Mouse (Mus musculus) MEL (cell line): Measurements from ENCODE around the gene Ugt1a1. TPM values are rescaled to one million over a fixed set of nuclear protein-coding genes. Genes with fewer than 3 reads are reported as not detected.

Experiments used
- DNase-seq: peaks from one replicate; pipeline ENCODE4 v3.0.0; 2011; ENCODE audit warnings: low read depth, low spot score
- H3K27ac ChIP-seq: 2 replicates; pipeline ENCODE4 v1.5.1; 2012; ENCODE audit warnings: low read depth, mild to moderate bottlenecking, control low read depth, low read length, moderate library complexity; ENCODE audit not compliant: control insufficient read depth
- H3K27me3 ChIP-seq, 2 experiments: fragments of 150-350 bp in 1 of 2; sonication (generic) in 1 of 2; 2 replicates each; pipeline ENCODE4 v1.6.1; 2012; ENCODE audit warnings: low read length in 2 of 2, mild to moderate bottlenecking in 2 of 2, improper control_type of control experiment in 1 of 2, moderate library complexity in 1 of 2; ENCODE audit not compliant: insufficient read depth in 2 of 2, control insufficient read depth in 1 of 2
- H3K36me3 ChIP-seq, 2 experiments: 2 replicates each; pipeline ENCODE4 v1.6.1; 2012 to 2014; ENCODE audit warnings: low read length in 2 of 2, improper control_type of control experiment in 1 of 2, inconsistent platforms in 1 of 2, mild to moderate bottlenecking in 1 of 2; ENCODE audit not compliant: insufficient read depth in 2 of 2, control insufficient read depth in 1 of 2
- H3K4me1 ChIP-seq, 2 experiments: fragments of 150-350 bp in 1 of 2; sonication (generic) in 1 of 2; 2 replicates each; pipeline ENCODE4 v1.6.1; 2012; ENCODE audit warnings: low read length in 2 of 2, improper control_type of control experiment in 1 of 2, mild to moderate bottlenecking in 1 of 2; ENCODE audit not compliant: insufficient read depth in 2 of 2, control insufficient read depth in 1 of 2
- H3K4me3 ChIP-seq, 2 experiments: fragments of 150-350 bp in 1 of 2; sonication (generic) in 1 of 2; 2 replicates each; pipeline ENCODE4 v1.5.1; 2012; ENCODE audit warnings: low read depth in 2 of 2, low read length in 2 of 2, mild to moderate bottlenecking in 2 of 2, moderate library complexity in 2 of 2, control low read depth in 1 of 2, improper control_type of control experiment in 1 of 2; ENCODE audit not compliant: control insufficient read depth in 1 of 2, insufficient read depth in 1 of 2
- H3K79me2 ChIP-seq: 2 replicates; pipeline ENCODE4 v1.6.1; 2012; ENCODE audit warnings: mild to moderate bottlenecking, low read length, moderate library complexity; ENCODE audit not compliant: control insufficient read depth, poor library complexity, insufficient read depth
- H3K9ac ChIP-seq: 2 replicates; pipeline ENCODE4 v1.6.1; 2012; ENCODE audit warnings: low read depth, mild to moderate bottlenecking, control low read depth, low read length, moderate library complexity; ENCODE audit not compliant: control insufficient read depth, poor library complexity, severe bottlenecking
- H3K9me3 ChIP-seq: fragments of 150-350 bp; sonication (generic); replicated peaks from 2 replicates; pipeline ENCODE4 v1.6.1; 2012; ENCODE audit warnings: mild to moderate bottlenecking, low read length, improper control_type of control experiment, moderate library complexity; ENCODE audit not compliant: insufficient read depth
- BHLHE40 ChIP-seq: IDR thresholded peaks from 2 replicates; pipeline ENCODE4 v1.6.1; 2012; ENCODE audit warnings: low read depth, mild to moderate bottlenecking, inconsistent platforms, low read length, improper control_type of control experiment, borderline replicate concordance
- CHD1 ChIP-seq: IDR thresholded peaks from 2 replicates; pipeline ENCODE4 v1.6.1; 2012; ENCODE audit warnings: low read depth, mild to moderate bottlenecking, inconsistent platforms, low read length, improper control_type of control experiment
- CTCF ChIP-seq, 3 experiments: IDR thresholded peaks in 2 of 3; conservative IDR thresholded peaks in 1 of 3; 2 replicates each; pipeline ENCODE4 v1.5.1; 2011 to 2012; ENCODE audit warnings: low read length in 3 of 3, low read depth in 2 of 3, mild to moderate bottlenecking in 2 of 3, improper control_type of control experiment in 1 of 3, inconsistent platforms in 1 of 3, mixed read lengths in 1 of 3, moderate library complexity in 1 of 3; ENCODE audit not compliant: control insufficient read depth in 1 of 3, insufficient read depth in 1 of 3, poor library complexity in 1 of 3, severe bottlenecking in 1 of 3
- E2F4 ChIP-seq: IDR thresholded peaks from 2 replicates; pipeline ENCODE4 v1.6.1; 2011; ENCODE audit warnings: low read depth, low read length, improper control_type of control experiment, borderline replicate concordance
- ELF1 ChIP-seq: IDR thresholded peaks from 2 replicates; pipeline ENCODE4 v1.6.1; 2014; ENCODE audit warnings: low read depth, mild to moderate bottlenecking, inconsistent platforms, low read length, improper control_type of control experiment, moderate library complexity
- ETS1 ChIP-seq: IDR thresholded peaks from 2 replicates; pipeline ENCODE4 v1.6.1; 2012; ENCODE audit warnings: low read depth, mild to moderate bottlenecking, inconsistent platforms, low read length, improper control_type of control experiment, moderate library complexity
- GATA1 ChIP-seq: IDR thresholded peaks from 2 replicates; pipeline ENCODE4 v1.6.1; 2011; ENCODE audit warnings: low read depth, low read length, improper control_type of control experiment
- JUND ChIP-seq: IDR thresholded peaks from 2 replicates; pipeline ENCODE4 v1.6.1; 2011; ENCODE audit warnings: low read depth, mild to moderate bottlenecking, improper control_type of control experiment, low read length
- KAT2A ChIP-seq: conservative IDR thresholded peaks from 2 replicates; pipeline ENCODE4 v1.6.1; 2012; ENCODE audit warnings: low read depth, low read length, improper control_type of control experiment, inconsistent platforms
- MAFK ChIP-seq: IDR thresholded peaks from 2 replicates; pipeline ENCODE4 v1.6.1; 2011; ENCODE audit warnings: low read depth, mild to moderate bottlenecking, low read length, improper control_type of control experiment, borderline replicate concordance
- MEF2A ChIP-seq: IDR thresholded peaks from 2 replicates; pipeline ENCODE4 v1.6.1; 2014; ENCODE audit warnings: low read depth, mild to moderate bottlenecking, inconsistent platforms, low read length, improper control_type of control experiment; ENCODE audit not compliant: poor library complexity, insufficient replicate concordance, severe bottlenecking; ENCODE audit errors: extremely low read depth
- MXI1 ChIP-seq: IDR thresholded peaks from 2 replicates; pipeline ENCODE4 v1.6.1; 2011; ENCODE audit warnings: mild to moderate bottlenecking, low read depth, low read length, improper control_type of control experiment
- MYC ChIP-seq: IDR thresholded peaks from 2 replicates; pipeline ENCODE4 v1.6.1; 2011; ENCODE audit warnings: low read depth, mild to moderate bottlenecking, low read length, improper control_type of control experiment, moderate library complexity
- NELFE ChIP-seq: IDR thresholded peaks from 2 replicates; pipeline ENCODE4 v1.6.1; 2011; ENCODE audit warnings: low read depth, low read length, improper control_type of control experiment
- POLR2AphosphoS2 ChIP-seq: IDR thresholded peaks from 2 replicates; pipeline ENCODE4 v1.6.1; 2011; ENCODE audit warnings: low read length, improper control_type of control experiment
- POLR2AphosphoS5 ChIP-seq: IDR thresholded peaks from 2 replicates; pipeline ENCODE4 v1.6.1; 2012; ENCODE audit warnings: low read depth, borderline replicate concordance, mild to moderate bottlenecking, inconsistent platforms, low read length, moderate library complexity, mixed read lengths
- RAD21 ChIP-seq: IDR thresholded peaks from 2 replicates; pipeline ENCODE4 v1.6.1; 2011; ENCODE audit warnings: mild to moderate bottlenecking, low read depth, low read length, improper control_type of control experiment
- RCOR1 ChIP-seq: IDR thresholded peaks from 2 replicates; pipeline ENCODE4 v1.6.1; 2012; ENCODE audit warnings: low read depth, mild to moderate bottlenecking, inconsistent platforms, low read length, improper control_type of control experiment
- SIN3A ChIP-seq: IDR thresholded peaks from 2 replicates; pipeline ENCODE4 v1.6.1; 2012; ENCODE audit warnings: low read length, improper control_type of control experiment, inconsistent platforms
- SMC3 ChIP-seq: IDR thresholded peaks from 2 replicates; pipeline ENCODE4 v1.6.1; 2011; ENCODE audit warnings: low read depth, low read length, improper control_type of control experiment
- TAL1 ChIP-seq: IDR thresholded peaks from 2 replicates; pipeline ENCODE4 v1.6.1; 2012; ENCODE audit warnings: mild to moderate bottlenecking, inconsistent platforms, low read length, moderate library complexity, mixed read lengths
- TBP ChIP-seq: IDR thresholded peaks from 2 replicates; pipeline ENCODE4 v1.8.0; 2011; ENCODE audit warnings: low read depth, low read length, improper control_type of control experiment
- TCF12 ChIP-seq: IDR thresholded peaks from 2 replicates; pipeline ENCODE4 v1.6.1; 2014; ENCODE audit warnings: low read depth, mild to moderate bottlenecking, inconsistent platforms, low read length, improper control_type of control experiment, moderate library complexity
- UBTF ChIP-seq: IDR thresholded peaks from 2 replicates; pipeline ENCODE4 v1.6.1; 2012; ENCODE audit warnings: low read depth, mild to moderate bottlenecking, inconsistent platforms, low read length, improper control_type of control experiment, moderate library complexity, borderline replicate concordance; ENCODE audit not compliant: insufficient read depth
- USF2 ChIP-seq, 2 experiments: IDR thresholded peaks; 2 replicates each; pipeline ENCODE4 v1.6.1; 2011 to 2012; ENCODE audit warnings: improper control_type of control experiment in 2 of 2, low read length in 2 of 2, borderline replicate concordance in 1 of 2, inconsistent platforms in 1 of 2, low read depth in 1 of 2, mild to moderate bottlenecking in 1 of 2; ENCODE audit not compliant: insufficient read depth in 1 of 2
- ZC3H11A ChIP-seq: IDR thresholded peaks from 2 replicates; pipeline ENCODE4 v1.6.1; 2012; ENCODE audit warnings: low read depth, mild to moderate bottlenecking, inconsistent platforms, low read length, improper control_type of control experiment
- ZKSCAN1 ChIP-seq: IDR thresholded peaks from 2 replicates; pipeline ENCODE4 v1.6.1; 2012; ENCODE audit warnings: low read depth, mild to moderate bottlenecking, inconsistent platforms, low read length, improper control_type of control experiment, moderate library complexity
- ZMIZ1 ChIP-seq: IDR thresholded peaks from 2 replicates; pipeline ENCODE4 v1.6.1; 2012; ENCODE audit warnings: low read depth, mild to moderate bottlenecking, inconsistent platforms, low read length, improper control_type of control experiment, moderate library complexity
- ZNF384 ChIP-seq: IDR thresholded peaks from 2 replicates; pipeline ENCODE4 v1.6.1; 2012; ENCODE audit warnings: low read depth, mild to moderate bottlenecking, inconsistent platforms, low read length, improper control_type of control experiment
- polyA plus RNA-seq, 2 experiments: library from polyadenylated mRNA; stranded (reverse) in 1 of 2; unstranded in 1 of 2; fragments of >175 nt in 1 of 2; fragments of >200 nt in 1 of 2; gene quantifications; 2 replicates each; pipeline versions ENCODE4 v1.2.1 to v1.2.4; 2012; ENCODE audit warnings: low replicate concordance in 2 of 2, low read depth in 1 of 2; ENCODE audit not compliant: insufficient read length in 2 of 2, insufficient read depth in 1 of 2, missing spikeins in 1 of 2
- total RNA-seq: library from RNA; depleted of rRNA; stranded (reverse); fragments of 300-350 nt; gene quantifications from 2 replicates; pipeline ENCODE4 v1.2.3, GENCODE M21; 2012

The Ugt1a1 gene
- total and polyA plus RNA-seq, 3 experiments = not detected

GRCm38 (mm10) chr1:88255466-88255857, 43.7 kb downstream of the Ugt1a1 start:
- Histone ChIP-seq H3K4me3 (no peak overlapping the region), H3K9me3 (no peaks in the 10 kb centered on the region), H3K27me3 (no peaks in the 10 kb centered on the region), H3K36me3 (no peaks in the 10 kb centered on the region), H3K27ac (no peak overlapping the region), H3K79me2 (no peaks in the 10 kb centered on the region), H3K4me1 (0 out of 4 replicates have a peak, but pooled peaks cover 0 to 3% of the 10 kb centered on the region in 2 experiments), H3K9ac (no peak overlapping the region)
- DNase-seq = no peak
- TF ChIP-seq BHLHE40 (no peak), NELFE (no peak), ELF1 (no peak), UBTF (no peak), POLR2AphosphoS5 (no peak), GATA1 (no peak), ZMIZ1 (no peak), MEF2A (no peak), CHD1 (no peak), ETS1 (no peak), KAT2A (no peak), E2F4 (no peak), ZC3H11A (no peak), SIN3A (no peak)

- no peak for DNase-seq
- H3K9ac ChIP-seq = no peak overlapping the region
- peaks cover 0 to 4% of the 10 kb centered on the region in 2 experiments; a peak in 2 of 4 replicates for H3K36me3 ChIP-seq
- H3K79me2 ChIP-seq = no peaks in the 10 kb centered on the region
- no peak overlapping the region for H3K4me3 ChIP-seq
- H3K9me3 ChIP-seq = no peaks in the 10 kb centered on the region
- TF ChIP-seq ZNF384 = no peak
- no peak for TF ChIP-seq CTCF (IDR thresholded peaks at IDR 0.05 in 2 of 3, conservative IDR thresholded peaks at IDR 0.05 in 1 of 3; ENCODE audit: control insufficient read depth in 1 of 3, insufficient read depth in 1 of 3, low read depth in 2 of 3, low read length in 3 of 3, poor library complexity in 1 of 3, severe bottlenecking in 1 of 3)
- no peak for TF ChIP-seq RAD21
- TF ChIP-seq USF2 (IDR thresholded peaks at IDR 0.05; ENCODE audit: borderline replicate concordance in 1 of 2, insufficient read depth in 1 of 2, low read depth in 1 of 2, low read length in 2 of 2) = no peak
- no peak for TF ChIP-seq TCF12
- TF ChIP-seq RCOR1 = no peak
- no peak for TF ChIP-seq NELFE
- no peak for TF ChIP-seq MAFK
- no peak for TF ChIP-seq TAL1
- TF ChIP-seq POLR2AphosphoS2 = no peak
- TF ChIP-seq BHLHE40 = no peak
- no peak for TF ChIP-seq ZKSCAN1
- no peak for TF ChIP-seq TBP
- TF ChIP-seq MXI1 = no peak
- no peak for TF ChIP-seq SMC3
- TF ChIP-seq MYC = no peak
- TF ChIP-seq JUND = no peak
- no peak for TF ChIP-seq ZMIZ1
- 0 out of 4 replicates have a peak, but pooled peaks cover 0 to 3% of the 10 kb centered on the region in 2 experiments for H3K4me1 ChIP-seq
- no peaks in the 10 kb centered on the region for H3K27me3 ChIP-seq
- H3K27ac ChIP-seq = no peak overlapping the region
These were observed 44.4 kb downstream of the Ugt1a1 start for GRCm38 (mm10) chr1:88255989-88256754.
